Mouse (Mus musculus) embryonic facial prominence, embryonic 11.5 days (tissue): ENCODE measurements around the gene Appl2. TPM values are rescaled to one million over a fixed set of nuclear protein-coding genes. Genes with fewer than 3 reads are reported as not detected.

Experiments used
- ATAC-seq: fragments of 200-750 bp; cut with Nextera tagmentation; replicated peaks from 2 replicates; pipeline ENCODE4 v1.8.0; 2017; ENCODE audit warnings: low read depth; ENCODE audit not compliant: insufficient number of reproducible peaks, low FRiP score, low TSS enrichment
- DNase-seq: peaks from one replicate; pipeline ENCODE4 v3.0.0-alpha.2; 2015; ENCODE audit warnings: low spot score
- H3K27ac ChIP-seq: fragments of 300-500 bp; sonication (generic); replicated peaks from 2 replicates; pipeline ENCODE4 v1.5.1; 2014; ENCODE audit warnings: mild to moderate bottlenecking, low read depth, low read length, control low read depth
- H3K27me3 ChIP-seq: fragments of 300-500 bp; sonication (generic); 2 replicates; pipeline ENCODE4 v1.6.1; 2014; ENCODE audit warnings: mild to moderate bottlenecking, low read length, moderate library complexity, mixed read lengths; ENCODE audit not compliant: control insufficient read depth, insufficient read depth
- H3K36me3 ChIP-seq: fragments of 300-500 bp; sonication (generic); replicated peaks from 2 replicates; pipeline ENCODE4 v1.6.1; 2014; ENCODE audit warnings: low read depth, mild to moderate bottlenecking, low read length, moderate library complexity, mixed read lengths; ENCODE audit not compliant: control insufficient read depth, insufficient read depth
- H3K4me1 ChIP-seq: fragments of 300-500 bp; sonication (generic); 2 replicates; pipeline ENCODE4 v1.6.1; 2014; ENCODE audit warnings: low read length, mixed read lengths; ENCODE audit not compliant: control insufficient read depth, insufficient read depth
- H3K4me2 ChIP-seq: fragments of 300-500 bp; sonication (generic); 2 replicates; pipeline ENCODE4 v1.6.1; 2014; ENCODE audit warnings: low read depth, mild to moderate bottlenecking, control low read depth, low read length, moderate library complexity
- H3K4me3 ChIP-seq: fragments of 300-500 bp; sonication (generic); 2 replicates; pipeline ENCODE4 v1.5.1; 2014; ENCODE audit warnings: low read depth, low read length, control low read depth
- H3K9ac ChIP-seq: fragments of 300-500 bp; sonication (generic); replicated peaks from 2 replicates; pipeline ENCODE4 v1.6.1; 2014; ENCODE audit warnings: mild to moderate bottlenecking, control low read depth, low read length
- H3K9me3 ChIP-seq: fragments of 300-500 bp; sonication (generic); replicated peaks from 2 replicates; pipeline ENCODE4 v1.6.1; 2016; ENCODE audit warnings: mild to moderate bottlenecking, low read length, inconsistent platforms, mixed read lengths; ENCODE audit not compliant: control insufficient read depth
- WGBS: fragments of 180-500 bp; shearing (Covaris S2); extraction: QIAGEN DNeasy Blood & Tissue Kit; methylation state at CpG from one replicate; pipeline ENCODE4 v1.1.7; 2014; 5-methylcytosine and 5-hydroxymethylcytosine counted together
- polyA plus RNA-seq: library from polyadenylated mRNA; unstranded; fragments of >200 nt; fragmentation: Nextera tagmentation; extraction: Ambion mirVana; gene quantifications from 2 replicates; pipeline ENCODE4 v1.2.1, GENCODE M21; 2014

Appl2 gene
- polyA plus RNA-seq, 1 experiment from 2014 or later: 41.8 TPM

DNA sequence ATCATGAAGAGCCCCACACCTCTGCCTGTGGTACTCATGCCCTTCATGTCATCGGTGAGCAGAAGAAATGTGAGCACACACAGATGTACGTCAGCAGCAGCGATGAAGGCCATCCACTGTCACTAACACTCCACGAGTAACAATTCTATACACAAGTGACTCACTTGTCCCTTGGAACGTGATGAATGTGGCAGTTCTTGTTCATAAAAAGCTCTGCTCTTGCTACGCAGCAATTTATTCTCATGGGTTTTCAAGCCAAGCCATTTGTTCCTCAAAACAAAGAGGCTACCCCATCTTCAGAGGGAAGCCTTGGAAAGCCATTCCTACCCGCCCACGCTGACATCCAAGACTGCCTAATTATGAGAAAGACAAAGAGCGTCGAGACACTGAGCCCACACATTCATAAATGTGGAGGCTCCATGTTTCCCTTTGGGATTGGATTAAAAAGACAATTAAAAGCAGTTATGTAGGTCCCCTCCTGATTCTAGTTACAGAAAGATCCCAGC is 8.6 kb downstream of the Appl2 start:
- H3K36me3 ChIP-seq: no peaks in the 10 kb centered on the region
- no peak for ATAC-seq
- no peak overlapping the region for H3K27ac ChIP-seq
- H3K9me3 ChIP-seq: no peaks in the 10 kb centered on the region
- no peaks in the 10 kb centered on the region for H3K27me3 ChIP-seq
- 80% methylated on average over 10 of the region's 10 CpGs for WGBS
- no peak overlapping the region for H3K9ac ChIP-seq
- no peaks in the 10 kb centered on the region for H3K4me1 ChIP-seq
- DNase-seq: no peak
- no peak overlapping the region for H3K4me2 ChIP-seq
- no peak overlapping the region for H3K4me3 ChIP-seq

DNA sequence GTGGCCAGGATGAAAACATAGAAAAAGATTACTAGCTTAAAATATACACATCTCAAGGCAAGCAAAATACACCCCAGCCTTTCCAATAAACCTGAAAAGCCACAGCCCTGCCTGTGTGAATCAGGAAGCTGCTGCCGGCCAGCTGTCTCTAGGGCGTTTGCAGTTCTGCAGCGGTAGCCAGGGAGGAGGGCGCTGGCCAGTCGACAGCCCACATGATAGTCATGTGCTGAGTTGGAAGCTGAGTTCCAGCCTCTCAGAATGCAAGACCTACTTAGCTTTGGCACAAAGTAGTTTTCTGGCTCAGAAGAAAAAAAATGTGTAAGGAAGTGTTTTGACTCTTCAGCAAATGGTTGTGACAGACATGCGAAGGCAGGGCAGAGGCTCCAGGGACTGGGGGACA is 11.2 kb downstream of the Appl2 start:
- peak; percentile 19 for DNase-seq
- ATAC-seq: no peak
- WGBS: 46% methylated on average over 6 of the region's 6 CpGs

DNA sequence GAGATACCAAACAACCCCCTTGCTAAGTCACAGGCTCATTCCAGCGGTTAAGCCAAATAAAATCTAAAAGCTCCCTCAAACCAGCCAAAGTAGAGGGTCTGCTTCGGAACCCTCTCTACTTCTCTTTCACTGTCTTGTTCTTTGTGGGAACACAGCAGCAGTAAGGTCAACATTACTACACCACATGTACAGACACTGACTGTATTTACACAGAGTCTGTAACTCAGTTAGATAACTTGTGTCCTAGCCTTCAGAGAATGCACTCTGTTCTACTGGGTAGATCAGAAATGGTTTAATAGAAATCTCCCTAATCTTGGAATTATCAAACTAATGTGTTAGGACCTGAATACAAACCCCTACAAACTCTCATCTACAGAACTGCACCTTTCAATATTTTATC is 12.3 kb downstream of the Appl2 start:
- Histone ChIP-seq H3K4me1 (no peaks in the 10 kb centered on the region), H3K36me3 (no peaks in the 10 kb centered on the region), H3K27me3 (no peaks in the 10 kb centered on the region), H3K4me3 (no peak overlapping the region), H3K9ac (no peak overlapping the region), H3K27ac (no peak overlapping the region), H3K9me3 (no peaks in the 10 kb centered on the region), H3K4me2 (no peak overlapping the region)
- ATAC-seq (no peak), DNase-seq (no peak)
- WGBS: 97% methylated on average over 2 of the region's 2 CpGs

More for the DNA sequence above, 11.2 kb downstream of the Appl2 start:
- no peaks in the 10 kb centered on the region for H3K36me3 ChIP-seq
- H3K27ac ChIP-seq: no peak overlapping the region
- no peak overlapping the region for H3K4me3 ChIP-seq
- no peaks in the 10 kb centered on the region for H3K4me1 ChIP-seq
- H3K9ac ChIP-seq: no peak overlapping the region
- no peaks in the 10 kb centered on the region for H3K27me3 ChIP-seq
- no peaks in the 10 kb centered on the region for H3K9me3 ChIP-seq
- H3K4me2 ChIP-seq: no peak overlapping the region

DNA sequence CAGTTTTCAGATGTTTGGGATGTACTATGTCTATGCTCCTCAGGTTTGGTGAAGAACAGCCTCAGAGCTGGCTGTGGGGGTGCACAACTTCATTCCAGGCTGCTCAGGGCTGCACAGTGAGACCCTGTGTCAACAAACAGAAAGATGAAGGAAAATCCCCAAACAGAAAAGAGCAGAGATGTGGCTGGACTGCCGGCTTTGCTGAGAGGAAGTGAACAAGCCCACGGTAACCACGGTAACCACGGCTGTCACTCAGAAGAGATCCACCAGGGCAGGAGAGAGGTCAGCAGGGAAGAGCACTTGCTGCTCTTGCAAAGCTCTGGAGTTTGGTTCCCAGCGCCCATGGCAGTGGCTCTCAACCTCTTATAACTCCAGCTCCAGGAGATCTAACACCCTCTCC is 14.1 kb downstream of the Appl2 start:
- no peaks in the 10 kb centered on the region for H3K4me1 ChIP-seq
- DNase-seq: peak; percentile 61
- no peaks in the 10 kb centered on the region for H3K9me3 ChIP-seq
- 34% methylated on average over 5 of the region's 5 CpGs for WGBS
- H3K36me3 ChIP-seq: no peaks in the 10 kb centered on the region
- H3K4me2 ChIP-seq: no peak overlapping the region
- no peak overlapping the region for H3K27ac ChIP-seq
- no peak overlapping the region for H3K9ac ChIP-seq
- ATAC-seq: no peak; the same call in 1 of the 2 replicates
- H3K4me3 ChIP-seq: no peak overlapping the region
- H3K27me3 ChIP-seq: no peaks in the 10 kb centered on the region

DNA sequence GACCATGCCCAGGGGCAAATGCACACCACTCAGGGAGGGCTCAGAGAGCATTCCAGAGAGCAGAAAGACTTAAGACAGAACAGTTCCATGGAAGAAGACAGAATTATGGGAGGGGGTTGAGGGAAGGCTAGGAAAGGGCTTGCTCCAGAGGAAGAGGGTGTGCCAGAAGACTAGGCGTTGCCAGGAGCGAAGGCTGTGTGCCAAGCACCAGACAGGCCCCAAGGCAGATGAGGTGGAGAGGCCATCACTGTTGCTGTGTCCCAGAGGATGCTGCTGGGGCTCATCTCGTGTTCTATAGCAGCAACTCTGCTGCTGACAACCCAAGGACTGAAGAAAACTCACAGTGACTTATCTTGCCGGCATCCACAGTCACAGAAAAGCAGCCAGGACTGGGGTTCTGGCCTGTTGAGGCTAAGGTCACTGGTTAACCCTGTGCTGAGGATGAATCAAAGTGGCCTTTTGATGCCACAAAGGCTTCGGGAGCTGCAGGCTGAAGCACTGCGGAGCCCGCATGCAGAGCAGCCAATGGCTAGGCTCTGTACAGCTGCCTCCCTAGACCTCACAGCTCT is 15.6 kb downstream of the Appl2 start:
- Histone ChIP-seq H3K9me3 (no peaks in the 10 kb centered on the region), H3K36me3 (no peaks in the 10 kb centered on the region), H3K27ac (no peak overlapping the region), H3K4me1 (no peaks in the 10 kb centered on the region), H3K4me2 (no peak overlapping the region), H3K4me3 (no peak overlapping the region), H3K27me3 (no peaks in the 10 kb centered on the region), H3K9ac (no peak overlapping the region)
- 67% methylated on average over 7 of the region's 7 CpGs for WGBS
- ATAC-seq (no peak), DNase-seq (no peak)

DNA sequence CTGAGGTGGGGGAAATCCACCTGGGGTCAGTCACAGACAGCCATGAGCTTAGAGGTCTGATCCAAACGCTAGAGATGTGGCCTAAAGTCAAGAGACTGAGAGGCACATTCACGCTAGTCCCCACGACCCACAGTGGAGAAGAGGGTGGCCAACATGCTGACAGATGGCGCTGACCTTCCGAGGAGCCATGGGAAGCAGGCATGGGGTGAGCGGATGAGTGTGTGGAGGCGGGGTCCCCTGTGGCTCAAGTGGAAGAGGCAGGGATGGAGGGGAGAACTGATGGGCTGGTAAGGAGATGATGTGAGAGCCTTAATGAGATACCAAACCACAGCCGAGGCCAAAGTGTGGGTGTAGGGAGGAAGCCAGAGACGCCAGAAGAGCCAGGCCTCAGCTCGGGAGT is 16.8 kb downstream of the Appl2 start:
- Histone ChIP-seq H3K36me3 (no peaks in the 10 kb centered on the region), H3K27me3 (no peaks in the 10 kb centered on the region), H3K27ac (no peak overlapping the region), H3K9me3 (no peaks in the 10 kb centered on the region), H3K4me1 (no peaks in the 10 kb centered on the region), H3K4me2 (no peak overlapping the region), H3K4me3 (no peak overlapping the region), H3K9ac (no peak overlapping the region)
- DNase-seq: no peak
- ATAC-seq: no peak
- 89% methylated on average over 10 of the region's 10 CpGs for WGBS

DNA sequence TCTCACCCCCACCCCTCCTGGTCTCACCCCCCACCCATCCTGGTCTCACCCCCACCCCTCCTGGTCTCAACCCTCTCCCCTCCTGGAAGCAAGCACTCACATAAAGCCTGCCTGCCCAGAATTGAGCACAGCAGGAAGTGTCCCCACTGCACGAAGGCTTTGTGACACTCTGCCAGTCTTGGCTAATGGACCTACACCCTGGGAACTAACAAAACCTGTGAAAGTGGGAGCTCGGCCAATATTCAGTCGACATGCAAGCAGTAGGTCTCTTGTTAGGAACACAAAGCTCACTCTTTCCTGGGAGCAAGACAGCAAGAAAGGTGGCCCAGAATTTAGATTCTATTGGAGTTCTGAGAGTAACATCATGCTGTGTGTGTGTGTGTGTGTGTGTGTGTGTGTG is 17.6 kb downstream of the Appl2 start:
- no peak for ATAC-seq
- 76% methylated on average over 3 of the region's 3 CpGs for WGBS
- Histone ChIP-seq H3K4me3 (no peak overlapping the region), H3K27me3 (no peaks in the 10 kb centered on the region), H3K4me2 (no peak overlapping the region), H3K9ac (no peak overlapping the region), H3K27ac (no peak overlapping the region), H3K4me1 (no peaks in the 10 kb centered on the region), H3K36me3 (no peaks in the 10 kb centered on the region), H3K9me3 (no peaks in the 10 kb centered on the region)
- no peak for DNase-seq

DNA sequence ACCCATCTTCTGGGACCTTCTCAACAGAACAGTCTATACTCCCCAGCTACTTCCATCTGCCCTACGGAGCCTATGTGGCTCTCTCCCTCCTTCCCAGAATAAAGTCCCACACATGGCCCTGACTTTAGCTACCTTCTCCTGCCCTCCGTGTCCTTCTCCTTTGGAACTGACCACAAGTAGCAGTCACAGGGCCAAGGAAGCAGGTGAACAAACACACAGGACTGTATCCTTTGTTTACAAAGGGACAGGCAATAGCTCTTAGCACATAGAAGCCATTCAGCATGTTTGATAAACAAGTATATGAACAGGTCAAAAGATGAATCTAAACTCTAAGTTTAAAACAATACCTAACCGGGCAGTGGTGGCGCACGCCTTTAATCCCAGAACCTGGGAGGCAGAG is 18.7 kb downstream of the Appl2 start:
- Histone ChIP-seq H3K9ac (no peak overlapping the region), H3K4me3 (no peak overlapping the region), H3K27ac (no peak overlapping the region), H3K27me3 (no peaks in the 10 kb centered on the region), H3K4me1 (no peaks in the 10 kb centered on the region), H3K9me3 (no peaks in the 10 kb centered on the region), H3K4me2 (no peak overlapping the region), H3K36me3 (peaks cover 1% of the 10 kb centered on the region; the same call in 1 of the 2 replicates)
- no peak for DNase-seq
- no peak for ATAC-seq
- 95% methylated on average over 5 of the region's 5 CpGs for WGBS
